Mouse (Mus musculus) heart, postnatal 0 days (tissue): ENCODE measurements at regions not wholly inside any gene's neighbourhood (a gene's known extent, or its start where the extent isn't known, plus 50 kb on each side); places are given as distances from the start of the nearest gene placed in this dataset.

ENCODE experiments used
- ATAC-seq: fragments of 200-750 bp; cut with Nextera tagmentation; 2 replicates; pipeline ENCODE4 v1.8.0; 2017; ENCODE audit warnings: low read depth, moderate number of reproducible peaks, moderate library complexity; ENCODE audit not compliant: insufficient read depth
- DNase-seq: peaks from one replicate; pipeline ENCODE4 v3.0.0-alpha.2; 2016; ENCODE audit warnings: low spot score
- H3K27ac ChIP-seq: fragments of 300-500 bp; sonication (generic); 2 replicates; pipeline ENCODE4 v1.5.1; 2014; ENCODE audit warnings: low read depth, mild to moderate bottlenecking
- H3K27me3 ChIP-seq: fragments of 300-500 bp; sonication (generic); 2 replicates; pipeline ENCODE4 v1.6.1; 2014; ENCODE audit warnings: low read length, mixed read lengths; ENCODE audit not compliant: control insufficient read depth, insufficient read depth
- H3K36me3 ChIP-seq: fragments of 300-500 bp; sonication (generic); replicated peaks from 2 replicates; pipeline ENCODE4 v1.6.1; 2014; ENCODE audit warnings: low read length, mixed read lengths; ENCODE audit not compliant: control insufficient read depth, insufficient read depth
- H3K4me1 ChIP-seq: fragments of 300-500 bp; sonication (generic); 2 replicates; pipeline ENCODE4 v1.6.1; 2014; ENCODE audit warnings: antibody characterized with exemption; ENCODE audit not compliant: control insufficient read depth, insufficient read depth
- H3K4me2 ChIP-seq: fragments of 300-500 bp; sonication (generic); 2 replicates; pipeline ENCODE4 v1.6.1; 2014; ENCODE audit warnings: low read depth, mild to moderate bottlenecking, low read length, moderate library complexity
- H3K4me3 ChIP-seq: fragments of 300-500 bp; sonication (generic); 2 replicates; pipeline ENCODE4 v1.5.1; 2014; ENCODE audit warnings: low read depth, low read length
- H3K9ac ChIP-seq: fragments of 300-500 bp; sonication (generic); replicated peaks from 2 replicates; pipeline ENCODE4 v1.6.1; 2014; ENCODE audit warnings: low read depth, low read length, mixed read lengths
- H3K9me3 ChIP-seq: fragments of 300-500 bp; sonication (generic); replicated peaks from 2 replicates; pipeline ENCODE4 v1.6.1; 2016; ENCODE audit warnings: low read length; ENCODE audit not compliant: control insufficient read depth
- CTCF ChIP-seq: IDR thresholded peaks from 2 replicates; pipeline ENCODE4 v1.5.1; 2016; ENCODE audit warnings: antibody characterized with exemption, control low read depth, low read depth
- EP300 ChIP-seq: IDR thresholded peaks from 2 replicates; pipeline ENCODE4 v1.6.1; 2016; ENCODE audit warnings: antibody characterized with exemption, low read depth
- WGBS: fragments of 180-500 bp; shearing (Covaris S2); extraction: QIAGEN DNeasy Blood & Tissue Kit; methylation state at CpG from one replicate; pipeline ENCODE4 v1.1.7; 2014; 5-methylcytosine and 5-hydroxymethylcytosine counted together

- peaks cover 11% of the 10 kb centered on the region for H3K4me1 ChIP-seq
- no peak overlapping the region for H3K4me3 ChIP-seq
- DNase-seq (no peak), ATAC-seq (no peak)
- H3K27me3 ChIP-seq = no peaks in the 10 kb centered on the region
- WGBS = 65% methylated on average over 4 of the region's 4 CpGs
- H3K9me3 ChIP-seq = no peaks in the 10 kb centered on the region
- TF ChIP-seq CTCF = no peak
- TF ChIP-seq EP300 = no peak
- H3K9ac ChIP-seq = no peak overlapping the region
- H3K4me2 ChIP-seq = no peak overlapping the region
- H3K27ac ChIP-seq = no peak overlapping the region
- no peaks in the 10 kb centered on the region for H3K36me3 ChIP-seq
These were observed 103.7 kb upstream of the Armc2 start for GRCm38 (mm10) chr10:42121984-42122383.

- Histone ChIP-seq H3K4me3 (no peak overlapping the region), H3K27ac (no peak overlapping the region), H3K27me3 (no peaks in the 10 kb centered on the region), H3K4me2 (no peak overlapping the region), H3K9me3 (no peaks in the 10 kb centered on the region), H3K36me3 (no peaks in the 10 kb centered on the region), H3K9ac (no peak overlapping the region), H3K4me1 (peaks cover 11% of the 10 kb centered on the region)
- TF ChIP-seq EP300 = no peak
- TF ChIP-seq CTCF = no peak
- ATAC-seq (no peak), DNase-seq (no peak)
- WGBS = 71% methylated on average over 12 of the region's 12 CpGs
These were observed 101.1 kb upstream of the Armc2 start for GRCm38 (mm10) chr10:42119326-42119725.

GRCm38 (mm10) chr10:42118361-42119188 lies 100.3 kb upstream of the Armc2 start:
- Histone ChIP-seq H3K27ac (no peak overlapping the region), H3K9me3 (peaks cover under 1% of the 10 kb centered on the region; the same call in 1 of the 2 replicates), H3K4me1 (peaks cover 11% of the 10 kb centered on the region), H3K4me2 (no peak overlapping the region), H3K27me3 (no peaks in the 10 kb centered on the region), H3K36me3 (no peaks in the 10 kb centered on the region), H3K9ac (no peak overlapping the region), H3K4me3 (no peak overlapping the region)
- ATAC-seq (no peak), DNase-seq (no peak)
- TF ChIP-seq EP300 (no peak), CTCF (no peak)
- 82% methylated on average over 13 of the region's 13 CpGs for WGBS

- Histone ChIP-seq H3K9me3 (peaks cover 4% of the 10 kb centered on the region; the same call in 1 of the 2 replicates), H3K9ac (no peak overlapping the region), H3K27ac (no peak overlapping the region), H3K27me3 (no peaks in the 10 kb centered on the region), H3K4me2 (no peak overlapping the region), H3K4me1 (peaks cover 5% of the 10 kb centered on the region), H3K4me3 (no peak overlapping the region), H3K36me3 (no peaks in the 10 kb centered on the region)
- ATAC-seq (no peak), DNase-seq (no peak)
- TF ChIP-seq CTCF = no peak
- no peak for TF ChIP-seq EP300
- 99% methylated on average over 5 of the region's 5 CpGs for WGBS
These were observed 99.3 kb upstream of the Armc2 start for GRCm38 (mm10) chr10:42117523-42117922.

GRCm38 (mm10) chr10:42115920-42116298 lies 97.7 kb upstream of the Armc2 start:
- no peak overlapping the region for H3K9ac ChIP-seq
- H3K9me3 ChIP-seq = peaks cover 4% of the 10 kb centered on the region; the same call in 1 of the 2 replicates
- H3K36me3 ChIP-seq = no peaks in the 10 kb centered on the region
- no peak overlapping the region for H3K4me2 ChIP-seq
- H3K4me3 ChIP-seq = no peak overlapping the region
- H3K4me1 ChIP-seq = no peaks in the 10 kb centered on the region
- WGBS = 73% methylated on average over 4 of the region's 4 CpGs
- ATAC-seq (no peak), DNase-seq (no peak)
- no peak overlapping the region for H3K27ac ChIP-seq
- no peaks in the 10 kb centered on the region for H3K27me3 ChIP-seq
- no peak for TF ChIP-seq EP300
- TF ChIP-seq CTCF = no peak
